19 mouse cellular contexts compared by ENCODE assay signal in genomic region chr19:49115484-49115883, GRCm38 (mm10).
"Had no signal": no experiment of that assay in that cellular context is flagged by ENCODE, and none has a peak within 500 bp of the region (broad histone marks: within the 10 kb centered on the region; RNA-seq: fewer than 3 reads in every experiment).

No protein-coding gene starts in this region.

- H3K4me3 ChIP-seq: limb, embryonic 10.5 days; limb, embryonic 13.5 days; liver, embryonic 12.5 days; liver, embryonic 15.5 days; lung, embryonic 15.5 days; stomach, embryonic 15.5 days had no signal

- H3K9me3 ChIP-seq: limb, embryonic 10.5 days; limb, embryonic 13.5 days; liver, embryonic 12.5 days; liver, embryonic 15.5 days; lung, embryonic 15.5 days; stomach, embryonic 15.5 days had no signal

- DNase-seq: kidney, adult 2 months; kidney, postnatal 14 days; kidney, postnatal 4 days; layer of hippocampus, adult 9-11 months; liver; lung, adult 18-20 months; lung, postnatal 10 days; lung, postnatal 4 days; midbrain, embryonic 14.5 days; right cerebral cortex, postnatal 25 days; spleen, adult 18-20 months; thymus, postnatal 25 days had no signal

- H3K27ac ChIP-seq: limb, embryonic 10.5 days; limb, embryonic 13.5 days; liver, embryonic 12.5 days; liver, embryonic 15.5 days; lung, embryonic 15.5 days; stomach, embryonic 15.5 days had no signal

- H3K9ac ChIP-seq: limb, embryonic 13.5 days; liver, embryonic 12.5 days; liver, embryonic 15.5 days; lung, embryonic 15.5 days; stomach, embryonic 15.5 days had no signal

- H3K27me3 ChIP-seq: limb, embryonic 13.5 days; liver, embryonic 12.5 days; liver, embryonic 15.5 days; lung, embryonic 15.5 days; stomach, embryonic 15.5 days had no signal

- H3K36me3 ChIP-seq: limb, embryonic 10.5 days; limb, embryonic 13.5 days; liver, embryonic 12.5 days; liver, embryonic 15.5 days; lung, embryonic 15.5 days; stomach, embryonic 15.5 days had no signal

- H3K4me1 ChIP-seq: limb, embryonic 10.5 days; limb, embryonic 13.5 days; liver, embryonic 12.5 days; liver, embryonic 15.5 days; lung, embryonic 15.5 days; stomach, embryonic 15.5 days had no signal

- ATAC-seq: liver, embryonic 12.5 days had no signal

- H3K4me2 ChIP-seq: limb, embryonic 13.5 days; liver, embryonic 12.5 days; liver, embryonic 15.5 days; lung, embryonic 15.5 days; midbrain, embryonic 11.5 days; stomach, embryonic 15.5 days had no signal
